Mouse (Mus musculus): ENCODE measurements around the gene Fndc3b.
"Not testable (repeated sequence)": the region's sequence is repeated elsewhere in the genome, so short reads cannot be mapped to it uniquely, and the experiment has no call there.

Gene Fndc3b

GRCm38 (mm10) chr3:27448367-27448766 is 262.7 kb downstream of the Fndc3b start:
- ATAC-seq (ENCODE audit: insufficient number of reproducible peaks, low FRiP score, low TSS enrichment), result no peak

- ATAC-seq (ENCODE audit: insufficient number of reproducible peaks, low FRiP score, low TSS enrichment), result no peak
Observed at GRCm38 (mm10) chr3:27439704-27440103, 271.4 kb downstream of the Fndc3b start.

GRCm38 (mm10) chr3:27435096-27435620 is 275.9 kb downstream of the Fndc3b start:
- no peak for ATAC-seq (ENCODE audit: insufficient number of reproducible peaks, low FRiP score, low TSS enrichment)

- ATAC-seq (ENCODE audit: insufficient number of reproducible peaks, low FRiP score, low TSS enrichment), result no peak
Observed at GRCm38 (mm10) chr3:27432981-27433380, 278.1 kb downstream of the Fndc3b start.

- ATAC-seq (ENCODE audit: insufficient number of reproducible peaks, low FRiP score, low TSS enrichment), result 0 out of 2 replicates have a peak, but pooled peaks have one; percentile 49
Observed at GRCm38 (mm10) chr3:27430621-27431263, 280.4 kb downstream of the Fndc3b start.

- ATAC-seq (ENCODE audit: insufficient number of reproducible peaks, low FRiP score, low TSS enrichment), result no peak
Observed at GRCm38 (mm10) chr3:27427406-27427805, 283.7 kb downstream of the Fndc3b start.

GRCm38 (mm10) chr3:27424049-27424667 is 286.9 kb downstream of the Fndc3b start:
- no peak for ATAC-seq (ENCODE audit: insufficient number of reproducible peaks, low FRiP score, low TSS enrichment)

- no peak for ATAC-seq (ENCODE audit: insufficient number of reproducible peaks, low FRiP score, low TSS enrichment)
Observed at GRCm38 (mm10) chr3:27422521-27422920, 288.6 kb downstream of the Fndc3b start.

- no peak for ATAC-seq (ENCODE audit: insufficient number of reproducible peaks, low FRiP score, low TSS enrichment)
Observed at GRCm38 (mm10) chr3:27421980-27422379, 289.1 kb downstream of the Fndc3b start.

- ATAC-seq (ENCODE audit: insufficient number of reproducible peaks, low FRiP score, low TSS enrichment), result no peak
Observed at GRCm38 (mm10) chr3:27418602-27419001, 292.5 kb downstream of the Fndc3b start.

- no peak for ATAC-seq (ENCODE audit: insufficient number of reproducible peaks, low FRiP score, low TSS enrichment)
Observed at GRCm38 (mm10) chr3:27416786-27417185, 294.3 kb downstream of the Fndc3b start.

- no peak for ATAC-seq (ENCODE audit: insufficient number of reproducible peaks, low FRiP score, low TSS enrichment)
Observed at GRCm38 (mm10) chr3:27413566-27413965, 297.5 kb downstream of the Fndc3b start.

GRCm38 (mm10) chr3:27411286-27411685 is 299.8 kb downstream of the Fndc3b start:
- no peak for ATAC-seq (ENCODE audit: insufficient number of reproducible peaks, low FRiP score, low TSS enrichment)

- no peak for ATAC-seq (ENCODE audit: insufficient number of reproducible peaks, low FRiP score, low TSS enrichment)
Observed at GRCm38 (mm10) chr3:27408564-27408963, 302.5 kb downstream of the Fndc3b start.

GRCm38 (mm10) chr3:27406440-27406839 is 304.7 kb downstream of the Fndc3b start:
- no peak for ATAC-seq (ENCODE audit: insufficient number of reproducible peaks, low FRiP score, low TSS enrichment)

GRCm38 (mm10) chr3:27400996-27401395 is 310.1 kb downstream of the Fndc3b start:
- not testable (repeated sequence) for ATAC-seq (ENCODE audit: insufficient number of reproducible peaks, low FRiP score, low TSS enrichment)

GRCm38 (mm10) chr3:27389923-27390322 is 321.2 kb downstream of the Fndc3b start:
- ATAC-seq (ENCODE audit: insufficient number of reproducible peaks, low FRiP score, low TSS enrichment), result no peak

- ATAC-seq (ENCODE audit: insufficient number of reproducible peaks, low FRiP score, low TSS enrichment), result no peak
Observed at GRCm38 (mm10) chr3:27384836-27385235, 326.3 kb downstream of the Fndc3b start.

GRCm38 (mm10) chr3:27377935-27378334 is 333.2 kb downstream of the Fndc3b start:
- ATAC-seq (ENCODE audit: insufficient number of reproducible peaks, low FRiP score, low TSS enrichment), result no peak

- ATAC-seq (ENCODE audit: insufficient number of reproducible peaks, low FRiP score, low TSS enrichment), result no peak
Observed at GRCm38 (mm10) chr3:27374396-27374795, 336.7 kb downstream of the Fndc3b start.

- ATAC-seq (ENCODE audit: insufficient number of reproducible peaks, low FRiP score, low TSS enrichment), result no peak
Observed at GRCm38 (mm10) chr3:27371725-27372650, 339.1 kb downstream of the Fndc3b start.
